ENCODE assay signal across 10 mouse cellular contexts in the genomic region with DNA sequence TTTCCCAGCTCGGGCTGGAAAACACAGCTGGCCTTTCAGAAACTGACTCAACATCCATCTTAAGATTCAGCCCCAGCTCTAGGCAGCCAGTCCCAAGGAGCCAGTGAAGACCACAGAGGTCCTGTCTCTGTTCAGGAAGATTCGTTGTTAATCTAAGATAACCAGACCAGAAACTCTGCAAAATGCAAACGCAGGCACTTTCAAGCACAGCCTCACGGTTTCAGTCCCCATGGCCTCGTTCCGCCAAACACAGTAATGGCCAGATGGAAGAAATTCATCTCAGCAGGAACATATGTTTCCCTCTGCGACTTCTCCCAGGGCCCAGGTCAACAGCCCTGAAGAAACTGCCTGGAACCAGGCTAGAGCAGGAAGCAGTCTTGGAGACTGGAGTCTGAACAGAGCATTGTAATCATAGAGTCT.
DNase-seq lines count a peak whose midpoint lies in the region; ATAC-seq and TF ChIP-seq lines count a peak whose summit lies in the region.
"Had no signal": no experiment of that assay in that cellular context is flagged by ENCODE, and none has a peak within 500 bp of the region (broad histone marks: within the 10 kb centered on the region; RNA-seq: fewer than 3 reads in every experiment).

No protein-coding gene starts in this region.

- no peaks in the 10 kb centered on the region for H3K36me3 ChIP-seq in heart, embryonic 10.5 days
- no peaks in the 10 kb centered on the region for H3K36me3 ChIP-seq in E14TG2a.4 (ENCODE audit: insufficient read depth, low read length)
- no peaks in the 10 kb centered on the region for H3K36me3 ChIP-seq in embryonic facial prominence, embryonic 10.5 days (replicated peaks)
- no peaks in the 10 kb centered on the region for H3K36me3 ChIP-seq in liver, embryonic 12.5 days
- no peaks in the 10 kb centered on the region for H3K36me3 ChIP-seq in forebrain, embryonic 11.5 days (ENCODE audit: control insufficient read depth, insufficient read depth, low read length)

- H3K27ac ChIP-seq in heart, embryonic 10.5 days = no peak overlapping the region
- H3K27ac ChIP-seq in embryonic facial prominence, embryonic 10.5 days (replicated peaks) = peak overlapping the region; percentile 83
- H3K27ac ChIP-seq in liver, embryonic 12.5 days = peak overlapping the region; percentile 56
- no peak overlapping the region for H3K27ac ChIP-seq in forebrain, embryonic 11.5 days (ENCODE audit: low read depth, low read length)

- no peak overlapping the region for H3K9ac ChIP-seq in liver, embryonic 12.5 days
- no peak overlapping the region for H3K9ac ChIP-seq in forebrain, embryonic 11.5 days (ENCODE audit: low read length)

- peaks cover 14% of the 10 kb centered on the region for H3K4me1 ChIP-seq in heart, embryonic 10.5 days
- peaks cover 42% of the 10 kb centered on the region for H3K4me1 ChIP-seq in E14TG2a.4 (replicated peaks; ENCODE audit: low read depth, low read length)
- peaks cover 49% of the 10 kb centered on the region for H3K4me1 ChIP-seq in embryonic facial prominence, embryonic 10.5 days
- peaks cover 34% of the 10 kb centered on the region for H3K4me1 ChIP-seq in liver, embryonic 12.5 days
- peaks cover 5% of the 10 kb centered on the region; the same call in 1 of the 2 replicates for H3K4me1 ChIP-seq in forebrain, embryonic 11.5 days (replicated peaks; ENCODE audit: control insufficient read depth, insufficient read depth, low read length)

- no peak for TF ChIP-seq CTCF in E14TG2a.4 (conservative IDR thresholded peaks at IDR 0.05; ENCODE audit: low read length)

- H3K4me2 ChIP-seq in liver, embryonic 12.5 days = no peak overlapping the region
- H3K4me2 ChIP-seq in forebrain, embryonic 11.5 days (ENCODE audit: low read depth, low read length, severe bottlenecking) = no peak overlapping the region

- H3K9me3 ChIP-seq in heart, embryonic 10.5 days = 0 out of 2 replicates have a peak, but pooled peaks cover 4% of the 10 kb centered on the region
- no peaks in the 10 kb centered on the region for H3K9me3 ChIP-seq in E14TG2a.4 (ENCODE audit: low read length)
- no peaks in the 10 kb centered on the region for H3K9me3 ChIP-seq in embryonic facial prominence, embryonic 10.5 days
- H3K9me3 ChIP-seq in liver, embryonic 12.5 days (replicated peaks) = no peaks in the 10 kb centered on the region
- H3K9me3 ChIP-seq in forebrain, embryonic 11.5 days (ENCODE audit: control insufficient read depth, low read length) = no peaks in the 10 kb centered on the region

- no peak overlapping the region for H3K4me3 ChIP-seq in heart, embryonic 10.5 days
- H3K4me3 ChIP-seq in E14TG2a.4 (replicated peaks; ENCODE audit: low read length) = 0 out of 2 replicates have a peak overlapping the region, but pooled peaks have one; percentile 7
- no peak overlapping the region for H3K4me3 ChIP-seq in embryonic facial prominence, embryonic 10.5 days
- H3K4me3 ChIP-seq in liver, embryonic 12.5 days = no peak overlapping the region
- no peak overlapping the region for H3K4me3 ChIP-seq in forebrain, embryonic 11.5 days (ENCODE audit: low read depth, low read length)

- no peaks in the 10 kb centered on the region for H3K27me3 ChIP-seq in heart, embryonic 10.5 days (ENCODE audit: insufficient read depth, poor library complexity, severe bottlenecking)
- peaks cover 7% of the 10 kb centered on the region for H3K27me3 ChIP-seq in E14TG2a.4 (ENCODE audit: insufficient read depth, low read length)
- no peaks in the 10 kb centered on the region for H3K27me3 ChIP-seq in embryonic facial prominence, embryonic 10.5 days (replicated peaks; ENCODE audit: low read depth, poor library complexity, severe bottlenecking)
- no peaks in the 10 kb centered on the region for H3K27me3 ChIP-seq in liver, embryonic 12.5 days (replicated peaks)
- no peaks in the 10 kb centered on the region for H3K27me3 ChIP-seq in forebrain, embryonic 11.5 days (ENCODE audit: control insufficient read depth, insufficient read depth, low read length)

- ATAC-seq in liver, embryonic 12.5 days = peak; percentile 53
- ATAC-seq in forebrain, embryonic 11.5 days (replicated peaks; ENCODE audit: low FRiP score) = no peak
- ATAC-seq: midbrain, embryonic 16.5 days had no signal

- peak; percentile 94 for DNase-seq in heart, adult 11 months
- DNase-seq in heart, embryonic 10.5 days (ENCODE audit: low spot score) = no peak
- peak; percentile 61 for DNase-seq in embryonic facial prominence, embryonic 10.5 days (ENCODE audit: low spot score)
- DNase-seq in testis, postnatal 10 days (ENCODE audit: low spot score) = no peak
- no peak for DNase-seq in left cerebral cortex, adult 9 months (ENCODE audit: low spot score in 2 of 2)
- DNase-seq in forebrain, embryonic 11.5 days (ENCODE audit: low spot score) = no peak
- DNase-seq: kidney, postnatal 25 days had no signal

- 61% methylated on average over 7 of the region's 7 CpGs for WGBS in heart, embryonic 10.5 days
- 43% methylated on average over 7 of the region's 7 CpGs for WGBS in embryonic facial prominence, embryonic 10.5 days
- WGBS in liver, embryonic 12.5 days (ENCODE audit: insufficient replicate concordance) = 30% methylated on average over 7 of the region's 7 CpGs
- 78% methylated on average over 7 of the region's 7 CpGs for WGBS in forebrain, embryonic 11.5 days

Comparison
In these comparisons a context has a peak if more than half of its experiments do, and no peak if none do; other contexts are left out.
1. DNase-seq: peak in heart, adult 11 months (single experiment) and embryonic facial prominence, embryonic 10.5 days (single experiment); none in heart, embryonic 10.5 days (single experiment), testis, postnatal 10 days (single experiment), left cerebral cortex, adult 9 months (0 of 2) and forebrain, embryonic 11.5 days (single experiment).
2. H3K27ac ChIP-seq: peak in embryonic facial prominence, embryonic 10.5 days (single experiment) and liver, embryonic 12.5 days (single experiment); none in heart, embryonic 10.5 days (single experiment) and forebrain, embryonic 11.5 days (single experiment).